Mouse (Mus musculus) mouse trophoblast stem cell (cell line): ENCODE data around the gene Aacs.
"Not testable (repeated sequence)": the region's sequence is repeated elsewhere in the genome, so short reads cannot be mapped to it uniquely, and the experiment has no call there.

Experiments used
- in situ Hi-C, 2 experiments: fragments of 300-500 bp; cut with MseI, MboI; formaldehyde crosslinking; loops; 2 replicates in 1 of 2; 3 replicates in 1 of 2; pipeline ENCODE4 v1.15.1; 2025

The Aacs gene

GRCm38 (mm10) chr5:125465701-125466106 lies 9.9 kb upstream of the Aacs start:
- in situ Hi-C loops, result no loop called here

GRCm38 (mm10) chr5:125466483-125466882 lies 9.1 kb upstream of the Aacs start:
- in situ Hi-C loops, result no loop called here

GRCm38 (mm10) chr5:125467261-125467660 lies 8.4 kb upstream of the Aacs start:
- in situ Hi-C loops, result no loop called here

- in situ Hi-C loops, result no loop called here
These were observed 4.9 kb upstream of the Aacs start for GRCm38 (mm10) chr5:125470713-125471112.

- in situ Hi-C loops, result no loop called here
These were observed 2.7 kb upstream of the Aacs start for GRCm38 (mm10) chr5:125472796-125473475.

- in situ Hi-C loops, result no loop called here
These were observed 584 bp upstream of the Aacs start for GRCm38 (mm10) chr5:125475030-125475429.

GRCm38 (mm10) chr5:125476286-125476625 lies 642 bp downstream of the Aacs start:
- in situ Hi-C loops, result no loop called here

- in situ Hi-C loops, result no loop called here
These were observed 1.2 kb downstream of the Aacs start for GRCm38 (mm10) chr5:125476799-125477198.

- in situ Hi-C loops, result no loop called here
These were observed 1.9 kb downstream of the Aacs start for GRCm38 (mm10) chr5:125477533-125477932.

GRCm38 (mm10) chr5:125478037-125478436 lies 2.4 kb downstream of the Aacs start:
- in situ Hi-C loops, result no loop called here

- in situ Hi-C loops, result no loop called here
These were observed 3.8 kb downstream of the Aacs start for GRCm38 (mm10) chr5:125479376-125479775.

GRCm38 (mm10) chr5:125480434-125481231 lies 5.0 kb downstream of the Aacs start:
- in situ Hi-C loops, result no loop called here

- in situ Hi-C loops, result no loop called here
These were observed 6.9 kb downstream of the Aacs start for GRCm38 (mm10) chr5:125482474-125482873.

GRCm38 (mm10) chr5:125483712-125484611 lies 8.3 kb downstream of the Aacs start:
- in situ Hi-C loops, result no loop called here

GRCm38 (mm10) chr5:125485031-125485778 lies 9.6 kb downstream of the Aacs start:
- in situ Hi-C loops, result no loop called here

GRCm38 (mm10) chr5:125486088-125486487 lies 10.5 kb downstream of the Aacs start:
- in situ Hi-C loops, result no loop called here

- in situ Hi-C loops, result no loop called here
These were observed 11.9 kb downstream of the Aacs start for GRCm38 (mm10) chr5:125487375-125488115.

GRCm38 (mm10) chr5:125488116-125488455 lies 12.5 kb downstream of the Aacs start:
- in situ Hi-C loops, result no loop called here

- in situ Hi-C loops, result not testable (repeated sequence)
These were observed 13.3 kb downstream of the Aacs start for GRCm38 (mm10) chr5:125488953-125489352.

GRCm38 (mm10) chr5:125491107-125491506 lies 15.5 kb downstream of the Aacs start:
- in situ Hi-C loops, result no loop called here
